In genomic region chr10:121427136-121427535, GRCm38 (mm10) we compare ENCODE assay signal across 8 mouse cellular contexts. TPM values are rescaled to one million over a fixed set of nuclear protein-coding genes. Genes with fewer than 3 reads are reported as not detected.
DNase-seq lines count a peak whose midpoint lies in the region; ATAC-seq and TF ChIP-seq lines count a peak whose summit lies in the region.

No protein-coding gene starts in this region.

- H3K27me3 ChIP-seq in liver, adult 2 months (ENCODE audit: control insufficient read depth, insufficient read depth, low read length), result no peaks in the 10 kb centered on the region
- H3K27me3 ChIP-seq in forebrain, embryonic 11.5 days (ENCODE audit: control insufficient read depth, insufficient read depth, low read length), result no peaks in the 10 kb centered on the region

- peaks cover 47% of the 10 kb centered on the region for H3K79me2 ChIP-seq in liver, adult 2 months (ENCODE audit: control insufficient read depth, insufficient read depth, low read length)

- H3K4me1 ChIP-seq in liver, adult 2 months (ENCODE audit: control insufficient read depth, insufficient read depth, low read length), result peaks cover 50% of the 10 kb centered on the region
- H3K4me1 ChIP-seq in forebrain, embryonic 11.5 days (replicated peaks; ENCODE audit: control insufficient read depth, insufficient read depth, low read length), result peaks cover 12% of the 10 kb centered on the region; the same call in 1 of the 2 replicates

- peak overlapping the region; percentile 51 for H3K27ac ChIP-seq in liver, adult 2 months (replicated peaks; ENCODE audit: insufficient read depth, low read depth, low read length)
- no peak overlapping the region for H3K27ac ChIP-seq in forebrain, embryonic 11.5 days (ENCODE audit: low read depth, low read length)

- H3K4me3 ChIP-seq in liver, adult 2 months (ENCODE audit: insufficient read depth, low read depth, low read length), result no peak overlapping the region
- no peak overlapping the region for H3K4me3 ChIP-seq in forebrain, embryonic 11.5 days (ENCODE audit: low read depth, low read length)

- H3K9me3 ChIP-seq in forebrain, embryonic 11.5 days (ENCODE audit: control insufficient read depth, low read length), result no peaks in the 10 kb centered on the region

- ATAC-seq in CD4-positive, CD25-positive, alpha-beta regulatory T cell, adult 4 months, result no peak
- no peak for ATAC-seq in forebrain, embryonic 11.5 days (replicated peaks; ENCODE audit: low FRiP score)

- no peak overlapping the region for H3K4me2 ChIP-seq in forebrain, embryonic 11.5 days (ENCODE audit: low read depth, low read length, severe bottlenecking)

- peak; percentile 64 for DNase-seq in CD4-positive, CD25-positive, alpha-beta regulatory T cell, adult 2 months (ENCODE audit: low read depth, low spot score)
- peak; percentile 42 for DNase-seq in right cerebral cortex, postnatal 4 days
- DNase-seq in right cerebral cortex, postnatal 25 days, result no peak
- DNase-seq in liver, adult 2 months (ENCODE audit: extremely low read depth, low read depth, low spot score), result peak; percentile 36
- DNase-seq in thymus, adult 18-20 months, result peak; percentile 41 to 56
- no peak for DNase-seq in forebrain, embryonic 11.5 days (ENCODE audit: low spot score)
- no peak for DNase-seq in right cerebral cortex, postnatal 10 days (ENCODE audit: low spot score in 2 of 2)

- 46% methylated on average over 5 of the region's 5 CpGs for WGBS in liver, adult 2 months
- WGBS in forebrain, embryonic 11.5 days, result 52% methylated on average over 5 of the region's 5 CpGs

- no peak for TF ChIP-seq POLR2A in liver, adult 2 months (IDR thresholded peaks at IDR 0.05; ENCODE audit: extremely low read depth, insufficient read depth, low read length)

- TF ChIP-seq CTCF in liver, adult 2 months (IDR thresholded peaks at IDR 0.05; ENCODE audit: low read depth, low read length), result peak; percentile 81

- no peaks in the 10 kb centered on the region for H3K36me3 ChIP-seq in liver, adult 2 months (ENCODE audit: control insufficient read depth, insufficient read depth, low read length)
- no peaks in the 10 kb centered on the region for H3K36me3 ChIP-seq in forebrain, embryonic 11.5 days (ENCODE audit: control insufficient read depth, insufficient read depth, low read length)

- no peak overlapping the region for H3K9ac ChIP-seq in liver, adult 2 months (ENCODE audit: low read depth, low read length)
- no peak overlapping the region for H3K9ac ChIP-seq in forebrain, embryonic 11.5 days (ENCODE audit: low read length)

RNA-seq across cellular contexts. Expression of gene Rassf3, which starts 49.0 kb away (rescaled TPM):
- polyA plus RNA-seq in CD4-positive, CD25-positive, alpha-beta regulatory T cell, adult 4 months (2017; shearing (Covaris generic)), result 1 to 10 TPM; 5.4 to 5.5 TPM
- 13.4 and 18.7 TPM in 2 replicates for total RNA-seq in liver, adult 2 months (2014; rRNA removed)
- 20.0 and 22.2 TPM in 2 replicates for polyA plus RNA-seq in liver, adult 2 months (2012; rRNA removed)
- 5.5 and 7.6 TPM in 2 replicates for polyA plus RNA-seq in forebrain, embryonic 11.5 days (2014; fragmentation: Nextera tagmentation; extraction: Ambion mirVana)

Comparison
In these comparisons a context has a peak if more than half of its experiments do, and no peak if none do; other contexts are left out.
1. DNase-seq: peak in CD4-positive, CD25-positive, alpha-beta regulatory T cell, adult 2 months (single experiment), right cerebral cortex, postnatal 4 days (single experiment), liver, adult 2 months (single experiment) and thymus, adult 18-20 months (2 of 2); none in right cerebral cortex, postnatal 25 days (single experiment), forebrain, embryonic 11.5 days (single experiment) and right cerebral cortex, postnatal 10 days (0 of 2).